Mouse (Mus musculus) right cerebral cortex, postnatal 25 days (tissue): ENCODE data around the gene Olfr979.
"Not testable (repeated sequence)": the region's sequence is repeated elsewhere in the genome, so short reads cannot be mapped to it uniquely, and the experiment has no call there.

ENCODE experiments used
- DNase-seq: peaks from one replicate; pipeline ENCODE4 v3.0.0; 2022

The Olfr979 gene

DNA sequence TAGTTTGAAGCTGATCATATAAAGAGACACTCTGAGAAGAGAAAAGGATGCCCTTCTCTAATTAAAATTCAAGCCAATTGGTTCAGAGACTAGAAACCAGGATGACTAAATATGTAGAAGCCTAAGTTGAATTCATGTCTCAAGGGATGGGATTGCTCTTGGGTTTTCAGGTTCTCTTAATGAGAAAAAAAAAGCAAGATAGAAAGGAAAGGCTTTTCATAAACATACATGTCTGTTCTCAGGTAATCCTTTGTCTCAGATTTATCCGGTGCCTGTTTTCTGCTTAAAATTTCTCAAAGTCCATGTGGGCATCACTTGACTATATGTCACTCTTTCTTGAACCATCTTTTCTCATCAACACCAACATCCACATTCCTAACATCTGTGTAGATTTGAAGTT is at the start of gene Olfr979:
Gene Olfr979, minus strand, starts transcription at position 101 of the 400 bp plus-strand sequence.
- DNase-seq = no peak

DNA sequence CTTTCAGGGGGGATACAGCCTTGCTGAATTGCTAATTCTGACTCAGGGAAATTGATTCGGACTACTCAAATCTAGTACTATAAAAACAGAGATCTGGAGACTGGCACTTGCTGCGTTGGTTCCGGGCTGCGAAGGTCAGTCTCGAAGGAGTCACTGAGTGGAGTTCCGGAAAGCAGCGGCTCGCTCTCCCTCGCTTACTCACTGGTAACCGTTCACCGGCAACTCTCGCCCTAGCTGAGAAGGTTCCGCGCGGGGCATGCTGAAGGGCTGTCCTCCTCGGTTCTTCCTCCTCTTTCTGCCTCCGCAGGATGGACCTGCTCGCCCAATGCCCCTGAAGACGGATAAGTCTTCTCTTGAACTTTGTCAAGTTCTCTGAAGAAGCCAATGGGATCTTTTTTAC is 46.9 kb upstream of the Olfr979 start:
- no peak for DNase-seq

DNA sequence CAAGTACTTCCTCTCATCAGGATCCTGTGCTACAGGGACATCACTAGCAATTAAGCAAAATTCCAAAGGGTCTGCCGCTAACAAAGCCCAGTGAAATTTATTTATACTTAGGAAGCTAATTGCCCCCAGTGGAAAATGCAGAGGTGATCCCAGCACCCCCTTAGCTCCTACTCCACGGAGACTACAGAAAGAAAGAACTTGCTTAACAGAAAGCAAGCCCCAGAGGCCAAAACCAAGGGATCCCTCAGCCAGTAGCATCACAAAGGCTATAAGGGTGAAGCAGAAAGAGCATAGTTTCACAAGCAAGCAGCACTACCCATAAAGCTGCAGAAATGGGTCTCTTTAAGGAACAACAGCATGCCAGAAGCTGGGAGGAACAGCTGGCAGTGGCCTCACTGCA is 17.9 kb upstream of the Olfr979 start, which contains the start of gene Olfr981:
Gene Olfr981, plus strand, starts transcription at position 301 of the 400 bp plus-strand sequence.
- DNase-seq = no peak

DNA sequence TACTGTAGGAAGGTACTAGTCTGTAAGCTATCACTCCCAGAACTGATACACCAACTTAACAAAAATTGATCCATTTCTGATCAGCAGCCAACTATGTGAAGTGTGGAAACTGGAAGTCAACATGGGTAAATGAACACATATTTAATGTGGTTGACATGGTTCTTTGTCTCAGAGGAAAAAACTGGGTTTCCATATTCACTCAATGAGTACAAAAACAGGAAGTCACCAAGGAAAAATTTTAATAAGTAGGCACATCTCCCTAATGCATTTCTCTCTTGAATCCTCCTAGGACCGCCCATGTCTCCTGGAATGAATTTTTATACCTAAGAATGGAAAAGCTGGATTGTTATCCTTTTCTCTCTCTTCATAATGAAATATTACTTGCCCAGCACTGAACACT is 6.2 kb upstream of the Olfr979 start, which contains the start of gene Olfr980:
Gene Olfr980, minus strand, starts transcription at position 101 of the 400 bp plus-strand sequence.
- no peak for DNase-seq

DNA sequence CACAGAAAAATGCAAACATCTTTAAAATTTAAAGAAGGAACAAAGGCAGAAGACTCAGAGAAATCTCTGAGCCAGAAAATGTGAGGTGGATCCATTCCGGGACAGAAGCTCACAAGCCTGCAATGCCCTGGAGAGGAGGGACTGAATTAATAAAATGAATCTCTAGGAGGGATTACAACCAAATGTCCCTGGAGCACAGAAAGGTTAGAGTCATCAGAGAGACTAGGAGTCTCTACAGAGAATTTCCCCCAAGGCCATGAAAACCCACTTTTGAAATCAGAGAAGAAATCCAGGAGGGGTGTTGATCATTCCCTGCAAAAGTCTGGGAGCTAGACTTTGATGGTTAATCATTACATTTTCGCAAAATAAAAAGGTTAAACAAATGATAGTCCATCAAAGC is 11.5 kb downstream of the Olfr979 start, which contains the start of gene Olfr978:
Gene Olfr978, plus strand, starts transcription at position 301 of the 400 bp plus-strand sequence.
- no peak for DNase-seq

DNA sequence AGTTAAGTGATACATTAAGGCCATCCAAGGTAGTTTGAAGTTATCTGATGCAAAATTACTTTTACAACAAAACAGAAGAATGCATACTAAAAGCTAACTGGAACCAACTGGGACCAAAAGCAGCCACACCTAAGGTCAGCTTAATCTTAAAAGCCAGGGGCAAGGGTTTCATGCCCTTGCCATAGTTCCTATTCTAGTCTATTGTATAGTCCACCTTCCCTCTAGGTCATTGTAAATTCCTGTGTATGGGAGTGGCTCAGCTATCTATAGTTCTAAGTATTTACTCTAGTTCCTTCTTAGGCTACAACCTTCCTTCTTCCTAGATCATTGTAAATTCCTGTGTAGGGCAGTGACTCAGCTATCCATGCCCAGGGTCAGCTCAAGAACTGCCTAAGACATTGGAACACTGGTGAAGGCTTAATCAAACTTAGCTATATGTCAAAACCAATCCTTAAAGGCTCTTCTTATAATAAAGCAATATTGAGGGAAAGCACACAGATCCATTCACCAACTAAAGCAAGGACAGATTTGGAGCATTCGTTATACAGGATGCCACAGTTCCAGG is 26.6 kb downstream of the Olfr979 start:
- not testable (repeated sequence) for DNase-seq

DNA sequence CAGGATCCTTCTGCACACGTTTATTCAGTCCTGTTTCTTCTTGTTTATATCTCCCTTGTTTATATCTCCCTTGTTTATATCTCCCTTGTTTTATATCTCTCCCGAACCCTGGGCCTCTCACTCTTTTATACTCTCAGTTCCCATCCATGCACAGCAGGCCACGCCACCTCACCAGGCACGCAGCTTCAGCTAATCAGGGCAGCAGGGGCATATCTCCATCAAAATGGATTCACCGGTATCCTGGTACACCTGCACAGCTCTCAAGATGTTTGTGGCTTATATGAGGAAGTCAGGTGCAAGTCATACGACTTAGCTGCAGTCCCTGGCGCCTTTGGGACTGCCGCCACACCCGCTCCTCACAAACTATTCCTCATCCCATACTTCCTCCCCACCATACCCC is 42.2 kb downstream of the Olfr979 start, which contains the start of gene Olfr976:
Gene Olfr976, minus strand, starts transcription at position 101 of the 400 bp plus-strand sequence.
- not testable (repeated sequence) for DNase-seq

DNA sequence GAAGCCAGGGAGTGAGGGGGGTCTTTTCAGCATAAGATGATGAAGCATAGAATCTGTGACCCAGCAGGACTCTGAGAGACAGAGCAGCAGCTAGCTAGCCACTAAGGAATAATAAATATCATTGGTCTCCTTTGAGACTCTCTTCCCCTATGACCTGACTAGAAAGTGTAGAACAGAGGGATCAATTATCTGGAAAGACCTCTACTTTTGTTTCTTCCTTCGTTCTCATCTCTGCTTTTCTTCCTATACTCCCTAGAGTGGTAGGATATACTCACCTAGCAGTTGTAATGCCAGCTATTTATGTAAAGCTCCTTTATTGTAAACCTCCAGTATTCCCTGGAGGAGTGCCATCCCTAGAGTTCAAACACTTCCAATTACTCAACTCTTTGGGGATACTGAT is 51.3 kb downstream of the Olfr979 start, which contains the start of gene Olfr975:
Gene Olfr975, minus strand, starts transcription at position 101 of the 400 bp plus-strand sequence.
- no peak for DNase-seq
